Mouse (Mus musculus) hindbrain, embryonic 10.5 days (tissue): ENCODE measurements around the gene Galnt10. TPM values are rescaled to one million over a fixed set of nuclear protein-coding genes. Genes with fewer than 3 reads are reported as not detected.
"Not testable (repeated sequence)": the region's sequence is repeated elsewhere in the genome, so short reads cannot be mapped to it uniquely, and the experiment has no call there.

Source experiments
- DNase-seq: peaks from one replicate; pipeline ENCODE4 v3.0.0-alpha.2; 2017; ENCODE audit warnings: low spot score
- H3K27ac ChIP-seq: fragments of 300-500 bp; sonication (generic); 2 replicates; pipeline ENCODE4 v1.5.1; 2016; ENCODE audit warnings: mild to moderate bottlenecking, moderate library complexity
- H3K27me3 ChIP-seq: fragments of 300-500 bp; sonication (generic); 2 replicates; pipeline ENCODE4 v1.6.1; 2016; ENCODE audit warnings: mild to moderate bottlenecking; ENCODE audit not compliant: poor library complexity, insufficient read depth, severe bottlenecking
- H3K36me3 ChIP-seq: fragments of 300-500 bp; sonication (generic); 2 replicates; pipeline ENCODE4 v1.6.1; 2016; ENCODE audit warnings: mild to moderate bottlenecking, moderate library complexity
- H3K4me1 ChIP-seq: fragments of 300-500 bp; sonication (generic); replicated peaks from 2 replicates; pipeline ENCODE4 v1.6.1; 2016; ENCODE audit warnings: mild to moderate bottlenecking
- H3K4me3 ChIP-seq: fragments of 300-500 bp; sonication (generic); 2 replicates; pipeline ENCODE4 v1.5.1; 2016; ENCODE audit warnings: mild to moderate bottlenecking, moderate library complexity
- H3K9me3 ChIP-seq: fragments of 300-500 bp; sonication (generic); 2 replicates; pipeline ENCODE4 v1.6.1; 2016; ENCODE audit warnings: mild to moderate bottlenecking, moderate library complexity
- WGBS: fragments of 180-500 bp; shearing (Covaris S2); methylation state at CpG from one replicate; pipeline ENCODE4 v1.1.7; 2016; 5-methylcytosine and 5-hydroxymethylcytosine counted together
- polyA plus RNA-seq: library from polyadenylated mRNA; unstranded; fragments of >200 nt; fragmentation: Nextera tagmentation; extraction: Ambion mirVana; gene quantifications from 2 replicates; pipeline ENCODE4 v1.2.1, GENCODE M21; 2016

Galnt10 gene
- polyA plus RNA-seq, 1 experiment from 2014 or later = 22.7 TPM

DNA sequence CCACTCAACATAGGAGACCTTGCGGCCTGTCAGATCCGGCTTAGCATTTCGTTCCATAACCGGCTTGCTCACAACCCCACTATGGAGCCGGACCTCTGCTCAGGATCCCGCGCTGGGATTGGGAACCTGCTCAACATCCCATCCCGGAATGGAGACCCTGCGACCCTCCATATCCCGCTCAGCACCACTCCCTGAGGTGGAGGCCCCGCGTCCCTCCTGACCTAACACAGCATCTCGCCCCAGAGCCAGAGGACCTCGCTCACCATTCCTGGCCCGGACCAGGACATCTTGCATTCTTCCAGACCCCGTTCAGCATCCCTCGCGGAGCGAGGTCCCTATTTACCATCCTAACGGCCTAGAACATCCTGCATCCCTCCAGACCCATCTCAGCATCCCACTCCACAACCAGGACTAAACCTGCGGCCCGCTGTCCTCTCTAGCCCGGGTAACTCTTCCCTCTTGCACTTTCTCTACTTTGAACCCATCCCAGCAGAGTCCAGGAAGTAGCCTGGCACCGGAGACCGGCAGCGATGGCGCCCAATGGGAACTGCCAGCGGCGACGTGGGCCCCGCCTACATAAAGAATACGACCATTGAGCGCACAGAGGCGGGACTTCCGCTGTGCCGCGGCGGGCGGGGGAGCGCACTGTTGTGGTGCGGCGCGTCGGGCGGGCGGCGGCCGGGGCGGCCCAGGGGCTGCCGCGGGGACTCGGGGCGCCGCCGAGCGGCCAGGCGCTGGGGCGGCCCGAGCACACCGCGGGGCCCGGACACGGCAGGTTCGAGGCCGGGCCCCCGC is 155.9 kb downstream of the Galnt10 start, which contains the start of gene Sap30l:
Sap30l (plus strand) TSS at position 667 of the 795 bp plus-strand sequence.
- H3K27me3 ChIP-seq = no peaks in the 10 kb centered on the region
- under 1% methylated on average over 66 of the region's 66 CpGs for WGBS
- DNase-seq = peak; percentile 96
- H3K27ac ChIP-seq = peak within 1 kb of the TSS; percentile 93
- peaks cover 5% of the 10 kb centered on the region for H3K36me3 ChIP-seq
- H3K9me3 ChIP-seq = no peaks in the 10 kb centered on the region
- H3K4me3 ChIP-seq = peak within 1 kb of the TSS; percentile 78
- H3K4me1 ChIP-seq = peaks cover 43% of the 10 kb centered on the region

DNA sequence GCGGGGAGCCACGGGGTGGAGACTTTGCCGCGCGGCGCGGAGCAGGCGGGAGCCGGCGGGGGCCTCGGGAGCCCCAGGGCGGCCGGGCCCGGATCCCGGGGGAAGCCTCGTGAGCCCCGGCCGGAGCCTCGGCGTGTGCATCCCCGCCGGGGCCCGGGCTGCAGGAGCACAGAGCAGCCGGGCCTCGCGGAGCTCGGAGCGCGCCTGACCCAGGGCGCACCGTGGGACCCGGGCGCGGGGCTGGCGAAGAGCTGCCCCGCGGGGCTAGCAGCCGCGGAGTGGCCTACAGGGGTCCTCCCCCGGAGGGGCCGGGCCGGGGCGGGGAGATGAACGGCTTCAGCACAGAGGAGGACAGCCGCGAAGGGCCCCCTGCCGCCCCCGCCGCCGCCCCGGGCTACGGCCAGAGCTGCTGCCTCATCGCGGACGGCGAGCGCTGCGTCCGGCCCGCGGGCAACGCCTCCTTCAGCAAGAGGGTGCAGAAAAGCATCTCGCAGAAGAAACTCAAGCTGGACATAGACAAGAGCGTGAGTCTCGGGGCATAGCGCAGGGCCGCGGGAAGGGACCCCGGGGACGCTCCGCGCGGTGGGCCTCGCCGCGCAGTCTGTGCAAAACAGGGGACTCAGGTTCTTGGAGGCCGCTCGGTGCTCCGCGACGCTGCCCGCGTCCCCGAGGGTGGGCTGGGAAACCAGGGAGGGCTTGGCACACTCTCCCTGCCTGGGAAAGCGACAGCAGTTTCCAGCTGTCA is 156.7 kb downstream of the Galnt10 start:
- Histone ChIP-seq H3K4me3 (peak overlapping the region; percentile 78), H3K27ac (peak overlapping the region; percentile 93), H3K4me1 (peaks cover 45% of the 10 kb centered on the region), H3K36me3 (peaks cover 13% of the 10 kb centered on the region), H3K27me3 (no peaks in the 10 kb centered on the region), H3K9me3 (no peaks in the 10 kb centered on the region)
- DNase-seq = peak; percentile 66
- WGBS = under 1% methylated on average over 85 of the region's 85 CpGs

DNA sequence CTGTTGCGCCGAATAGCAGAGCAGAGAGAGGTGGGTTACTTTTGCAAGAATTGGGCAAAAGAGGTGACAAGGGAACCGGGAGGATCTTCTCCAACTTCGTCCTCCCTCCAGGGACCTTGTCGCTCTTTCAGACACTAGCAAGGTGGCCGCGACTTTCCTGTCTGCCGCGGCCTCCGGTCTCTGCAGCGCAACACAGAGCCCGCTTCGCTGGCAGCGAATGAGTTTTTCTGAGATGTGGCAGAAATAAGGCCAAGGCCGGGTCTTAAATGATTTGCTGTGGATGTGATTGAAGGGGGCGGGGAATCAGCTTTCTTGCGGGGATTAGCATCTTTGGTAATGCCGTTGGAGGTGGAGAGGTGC is 157.2 kb downstream of the Galnt10 start:
- peaks cover 45% of the 10 kb centered on the region for H3K4me1 ChIP-seq
- H3K27me3 ChIP-seq = no peaks in the 10 kb centered on the region
- peak overlapping the region; percentile 93 for H3K27ac ChIP-seq
- no peaks in the 10 kb centered on the region for H3K9me3 ChIP-seq
- peak overlapping the region; percentile 78 for H3K4me3 ChIP-seq
- WGBS = under 1% methylated on average over 18 of the region's 18 CpGs
- H3K36me3 ChIP-seq = peaks cover 17% of the 10 kb centered on the region
- DNase-seq = no peak

DNA sequence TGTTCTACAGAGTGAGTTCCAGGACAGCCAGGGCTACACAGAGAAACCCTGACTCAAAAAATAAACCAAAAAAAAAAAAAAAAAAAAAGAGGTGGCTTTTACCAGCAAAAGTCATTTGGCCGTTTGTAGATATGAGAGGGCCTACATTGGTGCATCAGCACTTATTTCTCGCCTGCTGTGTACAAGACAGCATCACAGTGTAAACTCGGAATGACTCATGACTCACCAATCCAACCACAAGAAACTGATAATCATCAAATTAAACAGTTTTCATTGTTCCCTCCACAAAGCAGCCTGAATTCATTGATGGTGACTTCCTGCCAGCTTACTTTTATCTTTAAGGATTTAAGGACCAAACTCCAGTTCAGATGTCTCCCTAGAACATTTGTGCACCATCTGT is 159.8 kb downstream of the Galnt10 start:
- Histone ChIP-seq H3K27me3 (no peaks in the 10 kb centered on the region), H3K36me3 (peaks cover 41% of the 10 kb centered on the region), H3K4me3 (no peak overlapping the region), H3K4me1 (peaks cover 41% of the 10 kb centered on the region), H3K9me3 (no peaks in the 10 kb centered on the region), H3K27ac (no peak overlapping the region)
- 84% methylated on average over 3 of the region's 3 CpGs for WGBS
- no peak for DNase-seq

DNA sequence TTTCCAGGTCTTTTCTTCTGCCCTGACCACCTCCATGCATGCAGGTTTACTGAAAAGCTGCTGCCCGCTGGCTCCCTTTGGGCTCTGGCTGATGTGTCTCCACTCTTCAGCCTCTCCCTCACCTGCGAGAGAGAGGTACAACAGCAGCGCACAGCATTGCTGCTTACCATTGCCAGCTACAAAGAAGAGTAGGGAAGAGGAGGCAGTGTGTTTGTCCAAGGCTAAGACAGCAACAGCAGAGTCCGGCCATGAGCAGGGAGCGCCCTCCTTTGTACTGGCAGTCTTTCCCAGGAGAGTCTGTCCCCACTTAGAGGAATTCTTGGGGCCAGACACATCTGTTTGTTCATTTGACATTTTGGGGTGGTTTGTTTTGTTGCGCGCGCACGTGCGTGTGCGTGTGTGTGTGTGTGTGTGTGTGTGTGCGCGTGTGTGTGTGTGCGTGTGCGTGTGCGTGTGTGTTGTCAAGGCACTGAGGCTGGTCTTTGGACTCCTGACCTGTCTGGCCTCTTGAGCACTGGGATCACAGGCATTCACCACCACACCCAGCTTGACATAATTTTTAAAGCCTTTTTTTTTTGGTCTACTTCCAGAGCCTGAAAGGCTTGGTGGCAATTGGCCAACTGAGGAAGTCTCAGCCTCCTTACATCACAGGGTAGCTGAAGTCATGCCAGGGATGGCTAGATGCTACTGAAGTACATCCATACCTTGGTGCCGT is 163.9 kb downstream of the Galnt10 start:
- H3K4me1 ChIP-seq = peaks cover 12% of the 10 kb centered on the region; the same call in 1 of the 2 replicates
- H3K27ac ChIP-seq = no peak overlapping the region
- H3K4me3 ChIP-seq = no peak overlapping the region
- H3K9me3 ChIP-seq = no peaks in the 10 kb centered on the region
- DNase-seq = no peak
- no peaks in the 10 kb centered on the region for H3K27me3 ChIP-seq
- H3K36me3 ChIP-seq = peaks cover 71% of the 10 kb centered on the region
- WGBS = 92% methylated on average over 17 of the region's 17 CpGs

DNA sequence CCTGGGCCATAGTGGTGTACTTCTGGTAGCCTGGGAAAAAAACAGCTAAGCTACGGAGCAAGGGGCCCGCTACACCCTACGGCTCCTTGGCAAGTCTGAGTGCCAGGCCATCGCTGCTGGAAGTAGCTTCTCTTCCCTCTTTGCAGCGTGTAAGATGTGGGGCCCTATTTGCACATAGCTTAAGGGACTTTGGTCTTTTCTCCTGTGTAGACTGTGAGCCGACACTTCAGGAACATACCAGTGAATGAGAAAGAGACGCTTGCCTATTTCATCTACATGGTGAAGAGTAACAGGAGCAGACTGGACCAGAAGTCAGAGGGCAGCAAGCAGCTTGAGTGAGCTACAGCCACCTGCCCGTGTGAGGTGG is 164.5 kb downstream of the Galnt10 start:
- peaks cover 71% of the 10 kb centered on the region for H3K36me3 ChIP-seq
- DNase-seq = no peak
- 93% methylated on average over 8 of the region's 8 CpGs for WGBS
- H3K4me1 ChIP-seq = peaks cover 12% of the 10 kb centered on the region; the same call in 1 of the 2 replicates
- no peaks in the 10 kb centered on the region for H3K27me3 ChIP-seq
- no peak overlapping the region for H3K4me3 ChIP-seq
- H3K9me3 ChIP-seq = no peaks in the 10 kb centered on the region
- H3K27ac ChIP-seq = no peak overlapping the region

DNA sequence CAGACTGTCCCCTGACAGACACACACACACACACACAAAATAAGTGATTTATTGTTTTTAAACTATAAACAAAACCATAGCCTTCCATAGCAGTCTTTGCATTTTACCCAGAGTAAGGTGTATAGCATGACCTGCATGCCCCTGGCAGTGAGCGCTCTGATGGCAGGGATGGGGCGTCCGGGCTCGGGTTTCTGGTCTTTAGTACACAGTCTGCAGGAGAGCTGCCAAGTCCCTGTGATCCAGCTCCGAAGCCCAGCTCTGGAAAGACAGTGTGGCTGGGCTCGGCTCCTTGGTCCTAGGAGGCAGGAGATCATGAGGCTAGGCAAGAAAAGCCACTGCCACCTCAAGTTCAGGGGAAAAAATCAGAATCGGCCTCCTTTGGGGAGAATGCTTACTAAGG is 165.8 kb downstream of the Galnt10 start:
- WGBS = 92% methylated on average over 7 of the region's 7 CpGs

DNA sequence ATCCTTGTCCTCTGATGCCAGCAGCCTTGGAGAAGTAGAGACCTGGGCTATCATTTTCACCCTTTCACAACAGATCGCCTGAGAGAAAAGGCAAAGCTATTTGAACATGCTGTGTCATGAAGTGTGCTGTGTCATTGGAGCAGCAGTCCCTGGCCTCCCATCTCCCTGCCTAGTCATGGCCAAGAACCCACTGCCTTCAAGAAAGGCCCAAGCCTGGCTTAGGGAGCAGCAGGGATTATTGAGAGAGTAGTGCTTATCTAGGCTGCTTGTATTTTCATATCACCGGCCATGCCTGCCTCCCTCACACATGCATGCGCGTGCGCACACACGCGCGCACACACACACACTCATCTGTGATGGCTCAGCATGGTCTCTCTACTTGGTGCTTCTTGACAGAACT is 167.0 kb downstream of the Galnt10 start:
- Histone ChIP-seq H3K4me3 (no peak overlapping the region), H3K36me3 (peaks cover 60% of the 10 kb centered on the region), H3K27me3 (no peaks in the 10 kb centered on the region), H3K4me1 (0 out of 2 replicates have a peak, but pooled peaks cover 3% of the 10 kb centered on the region), H3K9me3 (no peaks in the 10 kb centered on the region), H3K27ac (no peak overlapping the region)
- WGBS = 97% methylated on average over 8 of the region's 8 CpGs
- no peak for DNase-seq

More for the DNA sequence above, 165.8 kb downstream of the Galnt10 start:
- H3K4me1 ChIP-seq = peaks cover 7% of the 10 kb centered on the region; the same call in 1 of the 2 replicates
- no peak overlapping the region for H3K27ac ChIP-seq
- no peak overlapping the region for H3K4me3 ChIP-seq
- no peaks in the 10 kb centered on the region for H3K9me3 ChIP-seq
- no peak for DNase-seq
- peaks cover 70% of the 10 kb centered on the region for H3K36me3 ChIP-seq
- H3K27me3 ChIP-seq = no peaks in the 10 kb centered on the region

DNA sequence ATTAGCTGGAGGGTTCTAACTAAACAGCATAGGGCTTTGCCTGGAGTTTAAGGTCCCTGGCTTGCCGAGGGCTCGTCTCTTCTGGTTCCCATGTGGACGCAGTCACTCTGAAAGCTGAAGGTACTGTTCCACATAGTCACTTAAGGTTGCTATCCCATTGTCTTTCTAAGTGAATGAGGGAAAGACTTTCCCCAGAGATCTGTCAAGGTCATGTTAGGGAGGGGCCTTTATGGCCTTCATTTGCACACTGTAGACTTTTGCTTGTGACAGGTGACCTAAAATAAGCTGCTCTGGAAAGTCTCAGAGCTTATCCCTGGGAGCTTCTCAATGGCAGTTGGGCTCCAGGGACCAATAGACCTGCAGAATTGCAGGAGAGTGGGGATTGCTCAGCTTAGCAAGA is 168.4 kb downstream of the Galnt10 start:
- no peak overlapping the region for H3K27ac ChIP-seq
- no peak for DNase-seq
- 0 out of 2 replicates have a peak, but pooled peaks cover 3% of the 10 kb centered on the region for H3K4me1 ChIP-seq
- 95% methylated on average over 3 of the region's 3 CpGs for WGBS
- no peak overlapping the region for H3K4me3 ChIP-seq
- H3K36me3 ChIP-seq = peaks cover 47% of the 10 kb centered on the region
- no peaks in the 10 kb centered on the region for H3K27me3 ChIP-seq
- H3K9me3 ChIP-seq = no peaks in the 10 kb centered on the region

DNA sequence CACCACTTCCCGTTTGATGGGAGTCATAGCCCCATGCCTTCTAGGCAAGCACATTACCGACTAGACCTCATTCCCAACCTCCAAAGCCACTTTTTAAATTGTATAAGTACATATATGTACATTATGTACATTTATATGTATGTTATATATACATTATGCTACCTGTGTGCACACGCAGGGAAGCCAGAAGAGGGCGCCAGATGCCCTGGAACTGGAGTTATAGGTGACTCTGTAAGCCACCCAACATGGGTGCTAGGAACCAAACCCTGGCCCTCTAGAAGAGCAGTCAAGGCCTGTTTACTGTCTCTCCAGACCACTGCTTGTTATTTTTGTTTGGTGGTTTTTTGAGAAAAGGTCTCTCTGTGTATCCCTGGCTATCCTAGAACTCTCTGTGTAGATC is 172.9 kb downstream of the Galnt10 start:
- Histone ChIP-seq H3K27me3 (no peaks in the 10 kb centered on the region), H3K36me3 (0 out of 2 replicates have a peak, but pooled peaks cover 3% of the 10 kb centered on the region), H3K4me3 (no peak overlapping the region), H3K4me1 (0 out of 2 replicates have a peak, but pooled peaks cover 2% of the 10 kb centered on the region), H3K9me3 (no peaks in the 10 kb centered on the region), H3K27ac (no peak overlapping the region)
- WGBS = 82% methylated on average over 4 of the region's 4 CpGs
- DNase-seq = no peak

DNA sequence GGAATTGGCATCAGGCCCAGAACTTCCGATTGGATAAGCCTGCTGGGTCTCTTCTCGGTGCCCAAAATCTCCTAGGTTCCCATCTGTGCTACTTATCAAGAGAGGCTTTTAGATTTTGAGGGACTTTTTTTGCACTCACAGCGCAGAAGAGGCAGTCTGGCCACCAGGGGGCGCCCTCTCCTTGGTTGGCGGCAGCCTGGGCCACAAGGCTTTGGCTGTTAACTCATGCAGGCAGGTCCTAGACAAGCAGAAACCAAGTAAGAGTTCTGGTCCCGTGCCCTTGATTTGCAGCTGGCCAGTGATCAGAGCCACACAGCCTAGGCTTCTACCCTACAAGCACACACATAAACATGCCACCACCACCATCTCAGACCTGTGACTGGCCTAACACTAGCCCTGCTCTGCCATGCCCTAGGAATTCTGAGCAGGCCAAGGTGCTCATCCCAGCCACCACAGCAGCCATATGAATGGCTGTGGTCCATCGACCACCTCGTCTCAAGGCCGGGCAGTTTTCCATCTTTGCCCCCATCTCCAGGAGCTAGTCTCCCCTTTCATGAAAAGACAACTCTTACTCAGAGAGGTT is 174.8 kb downstream of the Galnt10 start:
- no peak overlapping the region for H3K4me3 ChIP-seq
- DNase-seq = peak; percentile 84
- 30% methylated on average over 9 of the region's 9 CpGs for WGBS
- no peaks in the 10 kb centered on the region for H3K9me3 ChIP-seq
- H3K36me3 ChIP-seq = 0 out of 2 replicates have a peak, but pooled peaks cover 3% of the 10 kb centered on the region
- H3K27ac ChIP-seq = no peak overlapping the region
- H3K4me1 ChIP-seq = no peaks in the 10 kb centered on the region
- H3K27me3 ChIP-seq = peaks cover 18% of the 10 kb centered on the region

DNA sequence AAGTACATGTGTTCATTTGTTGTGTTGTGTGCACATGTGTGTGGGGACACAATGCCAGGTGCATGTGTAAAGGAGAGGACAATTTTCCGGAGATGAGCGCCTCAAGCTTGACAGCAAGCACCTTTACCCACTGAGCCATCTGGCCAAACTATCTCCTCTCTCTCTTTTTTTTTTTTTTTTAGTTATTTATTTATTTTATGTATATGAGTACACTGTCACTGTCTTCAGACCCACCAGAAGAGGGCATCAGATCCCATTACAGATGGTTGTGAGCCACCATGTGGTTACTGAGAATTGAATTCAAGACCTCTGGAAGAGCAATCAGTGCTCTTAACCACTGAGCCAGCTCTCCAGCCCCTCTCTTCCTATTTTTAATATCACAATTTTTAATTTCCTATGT is 177.9 kb downstream of the Galnt10 start:
- 85% methylated on average over 2 of the region's 2 CpGs for WGBS
- not testable (repeated sequence) for H3K9me3 ChIP-seq, H3K4me3 ChIP-seq, H3K27ac ChIP-seq, H3K36me3 ChIP-seq, DNase-seq
- H3K4me1 ChIP-seq = peaks cover 10% of the 10 kb centered on the region
- peaks cover 49% of the 10 kb centered on the region for H3K27me3 ChIP-seq
